Mouse (Mus musculus) CH12.LX (cell line): Measurements from ENCODE around the gene Bora. TPM values are rescaled to one million over a fixed set of nuclear protein-coding genes. Genes with fewer than 3 reads are reported as not detected.

Source experiments
- DNase-seq: peaks from one replicate; pipeline ENCODE4 v3.0.0-alpha.2; 2013; ENCODE audit errors: extremely low read depth
- H3K27ac ChIP-seq: 2 replicates; pipeline ENCODE4 v1.5.1; 2012; ENCODE audit warnings: low read depth, mild to moderate bottlenecking, control low read depth, moderate library complexity; ENCODE audit not compliant: insufficient read depth
- H3K27me3 ChIP-seq: replicated peaks from 2 replicates; pipeline ENCODE3; 2012; ENCODE audit warnings: inconsistent platforms
- H3K36me3 ChIP-seq, 2 experiments: replicated peaks in 1 of 2; 2 replicates each; pipeline versions ENCODE3 to v1.6.1; 2012; ENCODE audit warnings: inconsistent platforms in 1 of 2, low read length in 1 of 2, mild to moderate bottlenecking in 1 of 2, mixed read lengths in 1 of 2, moderate library complexity in 1 of 2; ENCODE audit not compliant: control insufficient read depth in 1 of 2, insufficient read depth in 1 of 2
- H3K4me1 ChIP-seq, 2 experiments: 2 replicates each; pipeline ENCODE4 v1.6.1; 2012; ENCODE audit warnings: inconsistent platforms in 1 of 2, moderate library complexity in 1 of 2; ENCODE audit not compliant: insufficient read depth in 2 of 2, control insufficient read depth in 1 of 2
- H3K4me2 ChIP-seq: 2 replicates; pipeline ENCODE4 v1.6.1; 2012; ENCODE audit warnings: low read depth, mild to moderate bottlenecking, control low read depth; ENCODE audit not compliant: poor library complexity, insufficient read depth, severe bottlenecking
- H3K4me3 ChIP-seq, 3 experiments: fragments of 150-350 bp in 1 of 3; sonication (generic) in 1 of 3; replicated peaks in 1 of 3; 2 replicates each; pipeline versions ENCODE3 to v1.5.1; 2011 to 2012; ENCODE audit warnings: low read depth in 2 of 3, low read length in 2 of 3, mild to moderate bottlenecking in 2 of 3, moderate library complexity in 2 of 3, control low read depth in 1 of 3, improper control_type of control experiment in 1 of 3, inconsistent platforms in 1 of 3, mixed read lengths in 1 of 3; ENCODE audit not compliant: poor library complexity in 1 of 3
- H3K79me2 ChIP-seq: replicated peaks from 2 replicates; pipeline ENCODE4 v1.6.1; 2012; ENCODE audit warnings: mild to moderate bottlenecking, moderate library complexity; ENCODE audit not compliant: control insufficient read depth, poor library complexity, insufficient read depth, severe bottlenecking; ENCODE audit errors: extremely low read depth
- H3K9ac ChIP-seq: 2 replicates; pipeline ENCODE4 v1.6.1; 2012; ENCODE audit warnings: low read depth, mild to moderate bottlenecking, control low read depth, moderate library complexity; ENCODE audit not compliant: insufficient read depth
- H3K9me3 ChIP-seq: replicated peaks from 2 replicates; pipeline ENCODE3; 2012; ENCODE audit warnings: low read length, inconsistent platforms, mixed read lengths
- CHD2 ChIP-seq: IDR thresholded peaks from 2 replicates; pipeline ENCODE4 v1.6.1; 2011; ENCODE audit warnings: low read length, improper control_type of control experiment
- CTCF ChIP-seq, 2 experiments: IDR thresholded peaks in 1 of 2; conservative IDR thresholded peaks in 1 of 2; 2 replicates each; pipeline ENCODE4 v1.5.1; 2011 to 2012; ENCODE audit warnings: low read depth in 2 of 2, low read length in 2 of 2, improper control_type of control experiment in 1 of 2, inconsistent platforms in 1 of 2, mild to moderate bottlenecking in 1 of 2, moderate library complexity in 1 of 2
- E2F4 ChIP-seq: IDR thresholded peaks from 2 replicates; pipeline ENCODE4 v1.6.1; 2011; ENCODE audit warnings: low read depth, low read length, improper control_type of control experiment; ENCODE audit not compliant: insufficient replicate concordance
- ELF1 ChIP-seq: IDR thresholded peaks from 2 replicates; pipeline ENCODE4 v1.6.1; 2014; ENCODE audit warnings: low read depth, mild to moderate bottlenecking, inconsistent platforms, low read length, improper control_type of control experiment
- EP300 ChIP-seq: IDR thresholded peaks from 2 replicates; pipeline ENCODE4 v1.6.1; 2011; ENCODE audit warnings: low read length, improper control_type of control experiment
- IRF4 ChIP-seq: IDR thresholded peaks from 2 replicates; pipeline ENCODE4 v1.6.1; 2014; ENCODE audit warnings: low read depth, mild to moderate bottlenecking, inconsistent platforms, low read length, improper control_type of control experiment
- KAT2A ChIP-seq: IDR thresholded peaks from 2 replicates; pipeline ENCODE4 v1.6.1; 2012; ENCODE audit warnings: low read length, improper control_type of control experiment, inconsistent platforms; ENCODE audit not compliant: insufficient replicate concordance
- MYC ChIP-seq: IDR thresholded peaks from 2 replicates; pipeline ENCODE4 v1.6.1; 2011; ENCODE audit warnings: low read depth, mild to moderate bottlenecking, improper control_type of control experiment, low read length
- NELFE ChIP-seq: IDR thresholded peaks from 2 replicates; pipeline ENCODE4 v1.6.1; 2011; ENCODE audit warnings: low read depth, low read length, improper control_type of control experiment
- POLR2AphosphoS2 ChIP-seq: IDR thresholded peaks from 2 replicates; pipeline ENCODE4 v1.6.1; 2011; ENCODE audit warnings: low read depth, low read length, improper control_type of control experiment
- SIN3A ChIP-seq: IDR thresholded peaks from 2 replicates; pipeline ENCODE4 v1.6.1; 2012; ENCODE audit warnings: low read length, improper control_type of control experiment, inconsistent platforms
- SMC3 ChIP-seq: IDR thresholded peaks from 2 replicates; pipeline ENCODE4 v1.6.1; 2011; ENCODE audit warnings: low read depth, low read length, improper control_type of control experiment
- TBP ChIP-seq: conservative IDR thresholded peaks from 2 replicates; pipeline ENCODE4 v1.6.1; 2011; ENCODE audit warnings: low read depth, low read length, improper control_type of control experiment
- UBTF ChIP-seq: IDR thresholded peaks from 2 replicates; pipeline ENCODE4 v1.6.1; 2012; ENCODE audit warnings: low read depth, mild to moderate bottlenecking, inconsistent platforms, low read length, improper control_type of control experiment, moderate library complexity
- USF2 ChIP-seq: conservative IDR thresholded peaks from 2 replicates; pipeline ENCODE4 v1.6.1; 2011; ENCODE audit warnings: low read depth, low read length, improper control_type of control experiment
- ZC3H11A ChIP-seq: IDR thresholded peaks from 2 replicates; pipeline ENCODE4 v1.6.1; 2012; ENCODE audit warnings: low read depth, mild to moderate bottlenecking, inconsistent platforms, low read length, improper control_type of control experiment
- ZKSCAN1 ChIP-seq: IDR thresholded peaks from 2 replicates; pipeline ENCODE4 v1.6.1; 2012; ENCODE audit warnings: low read depth, inconsistent platforms, low read length, improper control_type of control experiment, borderline replicate concordance
- ZMIZ1 ChIP-seq: IDR thresholded peaks from 2 replicates; pipeline ENCODE4 v1.6.1; 2012; ENCODE audit warnings: low read depth, mild to moderate bottlenecking, inconsistent platforms, low read length, improper control_type of control experiment
- ZNF384 ChIP-seq: IDR thresholded peaks from 2 replicates; pipeline ENCODE4 v1.6.1; 2012; ENCODE audit warnings: low read depth, low read length, improper control_type of control experiment, inconsistent platforms
- dilution Hi-C: fragments of 300-500 bp; cut with MboI; formaldehyde crosslinking; loops from 2 replicates; pipeline ENCODE4 v1.14.3; 2020; ENCODE audit warnings: low sequenced_read_pairs; ENCODE audit not compliant: extremely low pct_unique_long_range_greater_than_20kb, extremely low pct_ligation_motif_present
- in situ Hi-C: fragments of 300-500 bp; cut with MboI; formaldehyde crosslinking; loops from 3 replicates; pipeline ENCODE4 v1.14.3; 2019; ENCODE audit warnings: low sequenced_read_pairs, low pct_ligation_motif_present, low pct_unique_long_range_greater_than_20kb, mixed read lengths
- polyA plus RNA-seq: library from polyadenylated mRNA; unstranded; fragments of >175 nt; gene quantifications from 2 replicates; pipeline ENCODE4 v1.2.1, GENCODE M21; 2012; ENCODE audit warnings: low read depth; ENCODE audit not compliant: insufficient read length
- total RNA-seq, 2 experiments: library from RNA; depleted of rRNA; stranded (reverse); fragments of 300-350 nt in 1 of 2; fragments of >200 nt in 1 of 2; gene quantifications; 2 replicates each; pipeline ENCODE4 v1.2.3; 2012 to 2014

The Bora gene
- total and polyA plus RNA-seq, 3 experiments: 27.9 to 49.3 (median 44.7) TPM

DNA sequence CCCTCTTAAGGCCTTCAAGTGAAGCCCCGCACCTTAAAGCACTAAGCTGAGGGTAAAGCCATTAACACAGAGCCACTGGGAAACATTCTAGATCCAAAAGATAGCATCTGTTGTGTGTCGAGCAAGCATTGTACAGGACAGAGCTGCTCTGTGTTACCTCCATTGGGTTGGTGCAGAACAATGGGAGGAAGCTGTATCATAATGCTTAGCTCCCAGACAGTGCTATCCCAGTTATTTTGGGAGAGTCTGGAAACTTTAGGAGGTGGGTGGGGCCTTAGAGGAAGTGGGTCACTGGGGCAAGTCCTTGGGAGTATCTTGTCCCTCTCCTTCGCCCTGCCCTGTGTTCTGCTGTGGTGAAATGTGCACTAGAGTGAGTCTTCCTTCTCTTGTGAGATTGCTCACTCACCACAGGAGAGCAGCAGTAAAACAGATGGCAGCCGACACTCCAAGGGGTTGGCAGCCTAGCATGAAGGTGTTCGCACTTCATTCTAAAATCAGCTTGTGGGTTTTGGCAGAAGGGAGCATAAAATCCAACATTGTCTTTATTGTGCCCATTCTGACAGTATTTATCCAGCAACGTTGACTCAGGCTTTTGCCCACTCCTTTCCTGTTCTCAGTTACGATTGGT is 13.1 kb downstream of the Bora start:
- in situ Hi-C loops: no loop called here

DNA sequence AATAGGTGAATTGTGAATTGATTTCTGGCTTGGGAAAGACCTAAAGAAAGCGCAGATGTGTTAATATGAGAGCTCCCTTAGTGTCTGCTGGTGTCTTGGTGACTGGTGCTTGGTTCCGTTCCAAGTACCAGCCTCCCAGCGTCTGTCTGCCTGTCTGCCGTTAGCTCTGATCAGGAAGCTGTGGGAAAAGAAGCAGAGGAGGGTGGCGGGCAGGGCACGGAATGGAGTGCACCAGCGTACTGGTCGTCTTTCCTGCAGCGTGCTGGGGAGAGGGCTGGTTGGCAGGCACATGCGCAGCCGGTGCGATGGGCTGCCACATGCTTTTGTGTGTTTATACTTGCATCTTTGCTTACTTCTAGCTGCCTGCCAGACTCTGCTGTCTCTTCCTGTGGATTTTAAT is 14.6 kb downstream of the Bora start:
- TF ChIP-seq ELF1 (no peak), NELFE (no peak), EP300 (no peak), SMC3 (no peak), POLR2AphosphoS2 (no peak), MYC (no peak), UBTF (no peak), ZMIZ1 (no peak), ZC3H11A (no peak), ZKSCAN1 (no peak), IRF4 (no peak), KAT2A (no peak), ZNF384 (no peak), TBP (no peak), E2F4 (no peak), CHD2 (no peak), SIN3A (no peak), CTCF (conservative IDR thresholded peaks at IDR 0.05 in 1 of 2, IDR thresholded peaks at IDR 0.05 in 1 of 2; ENCODE audit: low read depth in 2 of 2, low read length in 2 of 2) (no peak), USF2 (no peak)
- dilution Hi-C loops: no loop called here
- peaks cover 51 to 70% of the 10 kb centered on the region in 2 experiments for H3K36me3 ChIP-seq
- no peak overlapping the region for H3K4me3 ChIP-seq
- no peak for DNase-seq
- H3K4me1 ChIP-seq: no peaks in the 10 kb centered on the region
- no peaks in the 10 kb centered on the region for H3K9me3 ChIP-seq
- in situ Hi-C loops: no loop called here
- H3K4me2 ChIP-seq: no peak overlapping the region
- no peaks in the 10 kb centered on the region for H3K27me3 ChIP-seq
- H3K27ac ChIP-seq: no peak overlapping the region
- no peak overlapping the region for H3K9ac ChIP-seq
- no peaks in the 10 kb centered on the region; the same call in 1 of the 2 replicates for H3K79me2 ChIP-seq

More for the DNA sequence above, 13.1 kb downstream of the Bora start:
- Histone ChIP-seq H3K79me2 (no peaks in the 10 kb centered on the region; the same call in 1 of the 2 replicates), H3K9ac (no peak overlapping the region), H3K4me1 (no peaks in the 10 kb centered on the region), H3K36me3 (peaks cover 54 to 79% of the 10 kb centered on the region in 2 experiments), H3K4me3 (no peak overlapping the region), H3K27me3 (no peaks in the 10 kb centered on the region), H3K4me2 (no peak overlapping the region), H3K27ac (no peak overlapping the region), H3K9me3 (no peaks in the 10 kb centered on the region)
- TF ChIP-seq ZNF384: no peak
- no peak for DNase-seq
- dilution Hi-C loops: no loop called here
